ENCODE assay signal across 26 mouse cellular contexts in genomic region chr2:180087472-180087871, GRCm38 (mm10). TPM values are rescaled to one million over a fixed set of nuclear protein-coding genes. Genes with fewer than 3 reads are reported as not detected.
DNase-seq lines count a peak whose midpoint lies in the region; ATAC-seq and TF ChIP-seq lines count a peak whose summit lies in the region.
"Had no signal": no experiment of that assay in that cellular context is flagged by ENCODE, and none has a peak within 500 bp of the region (broad histone marks: within the 10 kb centered on the region; RNA-seq: fewer than 3 reads in every experiment).

No protein-coding gene starts in this region.

- no peaks in the 10 kb centered on the region for H3K9me3 ChIP-seq in lung, embryonic 14.5 days (ENCODE audit: low read depth, low read length)
- H3K9me3 ChIP-seq: embryonic facial prominence, embryonic 12.5 days; forebrain, embryonic 15.5 days; G1E; hindbrain, embryonic 13.5 days; limb, embryonic 12.5 days; neural tube, embryonic 13.5 days had no signal

- ATAC-seq in lung, embryonic 14.5 days (ENCODE audit: insufficient read depth), result no peak
- ATAC-seq in megakaryocyte progenitor cell, adult 5-6 weeks (replicated peaks; ENCODE audit: poor library complexity), result peak; percentile 66
- ATAC-seq: forebrain, embryonic 15.5 days had no signal

- no peak overlapping the region for H3K4me3 ChIP-seq in kidney, adult 2 months (ENCODE audit: insufficient read depth, low read depth, low read length)
- H3K4me3 ChIP-seq in lung, embryonic 14.5 days (ENCODE audit: low read depth, low read length), result no peak overlapping the region
- H3K4me3 ChIP-seq: embryonic facial prominence, embryonic 12.5 days; forebrain, embryonic 15.5 days; hindbrain, embryonic 13.5 days; limb, embryonic 12.5 days; megakaryocyte, embryonic 14.5 days; neural tube, embryonic 13.5 days had no signal

- no peak overlapping the region for H3K27ac ChIP-seq in kidney, adult 2 months (ENCODE audit: insufficient read depth, low read depth, low read length)
- H3K27ac ChIP-seq in lung, embryonic 14.5 days (ENCODE audit: low read depth), result no peak overlapping the region
- H3K27ac ChIP-seq: embryonic facial prominence, embryonic 12.5 days; forebrain, embryonic 15.5 days; hindbrain, embryonic 13.5 days; limb, embryonic 12.5 days; neural tube, embryonic 13.5 days had no signal

- H3K27me3 ChIP-seq in kidney, adult 2 months (replicated peaks; ENCODE audit: control insufficient read depth, insufficient read depth, low read length), result no peaks in the 10 kb centered on the region
- no peaks in the 10 kb centered on the region for H3K27me3 ChIP-seq in lung, embryonic 14.5 days (ENCODE audit: insufficient read depth, low read length)
- H3K27me3 ChIP-seq: embryonic facial prominence, embryonic 12.5 days; forebrain, embryonic 15.5 days; hindbrain, embryonic 13.5 days; limb, embryonic 12.5 days; neural tube, embryonic 13.5 days had no signal

- TF ChIP-seq CTCF in kidney, adult 2 months (conservative IDR thresholded peaks at IDR 0.05; ENCODE audit: insufficient read depth, insufficient read length, low read depth, low read length), result 0 out of 2 replicates have a peak, but pooled peaks have one; percentile 3
- 0 out of 2 replicates have a peak, but pooled peaks have one; percentile 23 for TF ChIP-seq CTCF in lung, embryonic 14.5 days (IDR thresholded peaks at IDR 0.05; ENCODE audit: low read depth)

- WGBS in kidney, adult 2 months, result 85% methylated on average over 4 of the region's 4 CpGs
- 85% methylated on average over 4 of the region's 4 CpGs for WGBS in lung, embryonic 14.5 days

- no peak for DNase-seq in kidney, adult 2 months
- no peak for DNase-seq in kidney, postnatal 14 days
- DNase-seq in lung, embryonic 14.5 days, result no peak
- DNase-seq in lung, postnatal 10 days, result no peak
- peak; percentile 54 for DNase-seq in R1 (ENCODE audit: low read depth, low spot score)
- DNase-seq in left cerebral cortex, adult 11 months (ENCODE audit: low spot score), result no peak
- DNase-seq: adrenal gland, postnatal 10 days; cerebellum, adult 18-20 months; cerebellum, postnatal 36 days; heart, adult 18-20 months; kidney, adult 8-10 months; layer of hippocampus, postnatal 36 days; lung, adult 2 months had no signal

- no peak for TF ChIP-seq POLR2A in kidney, adult 2 months (IDR thresholded peaks at IDR 0.05; ENCODE audit: low read depth, low read length)

- H3K9ac ChIP-seq in lung, embryonic 14.5 days, result no peak overlapping the region
- H3K9ac ChIP-seq: embryonic facial prominence, embryonic 12.5 days; forebrain, embryonic 15.5 days; hindbrain, embryonic 13.5 days; limb, embryonic 12.5 days; neural tube, embryonic 13.5 days had no signal

- no peaks in the 10 kb centered on the region for H3K4me1 ChIP-seq in kidney, adult 2 months (ENCODE audit: control insufficient read depth, insufficient read depth, low read length)
- no peaks in the 10 kb centered on the region for H3K4me1 ChIP-seq in lung, embryonic 14.5 days (ENCODE audit: insufficient read depth)

- no peak overlapping the region for H3K4me2 ChIP-seq in lung, embryonic 14.5 days
- H3K4me2 ChIP-seq: embryonic facial prominence, embryonic 12.5 days; forebrain, embryonic 15.5 days; hindbrain, embryonic 13.5 days; limb, embryonic 12.5 days; neural tube, embryonic 13.5 days had no signal

- no peaks in the 10 kb centered on the region for H3K36me3 ChIP-seq in kidney, adult 2 months (ENCODE audit: control insufficient read depth, insufficient read depth, low read length)
- H3K36me3 ChIP-seq in lung, embryonic 14.5 days (ENCODE audit: insufficient read depth), result peaks cover 20% of the 10 kb centered on the region; the same call in 1 of the 2 replicates

RNA-seq across cellular contexts. Expression of gene Hrh3, which starts 16.8 kb away (rescaled TPM):
- polyA plus RNA-seq in kidney, adult 2 months (2012; rRNA removed), result 0.08 and 0.17 TPM in 2 replicates
- polyA plus RNA-seq in lung, embryonic 14.5 days (2014; fragmentation: Nextera tagmentation; extraction: Ambion mirVana), result not detected in 2 replicates
- not detected in 2 replicates for total RNA-seq in megakaryocyte progenitor cell, adult 5-6 weeks (2015)
- not detected in 2 replicates for total RNA-seq in megakaryocyte progenitor cell, adult 5-6 weeks (2017)
- total RNA-seq: heart, adult 18-20 months; monocyte, adult 5-6 weeks had no signal
- polyA plus RNA-seq: C2C12; G1E; heart, postnatal 0 days; spleen, adult 2 months; stomach, embryonic 16.5 days had no signal

RNA-seq across cellular contexts. Expression of gene Mtg2, which starts 17.1 kb away (rescaled TPM):
- polyA plus RNA-seq in kidney, adult 2 months (2012; rRNA removed), result 24.3 and 26.2 TPM in 2 replicates
- polyA plus RNA-seq in lung, embryonic 14.5 days (2014; fragmentation: Nextera tagmentation; extraction: Ambion mirVana), result 23.4 and 25.3 TPM in 2 replicates
- total RNA-seq in megakaryocyte progenitor cell, adult 5-6 weeks (2015), result 6.4 and 9.3 TPM in 2 replicates
- total RNA-seq in megakaryocyte progenitor cell, adult 5-6 weeks (2017), result 12.2 and 14.0 TPM in 2 replicates

RNA-seq across cellular contexts. Expression of gene Osbpl2, which starts 31.6 kb away (rescaled TPM):
- polyA plus RNA-seq in kidney, adult 2 months (2012; rRNA removed), result 30.3 and 33.8 TPM in 2 replicates
- 30.9 and 31.1 TPM in 2 replicates for polyA plus RNA-seq in lung, embryonic 14.5 days (2014; fragmentation: Nextera tagmentation; extraction: Ambion mirVana)
- 20.0 and 22.2 TPM in 2 replicates for total RNA-seq in megakaryocyte progenitor cell, adult 5-6 weeks (2015)
- total RNA-seq in megakaryocyte progenitor cell, adult 5-6 weeks (2017), result 35.8 and 40.8 TPM in 2 replicates

RNA-seq across cellular contexts. Expression of gene Ss18l1, which starts 45.2 kb away (rescaled TPM):
- polyA plus RNA-seq in kidney, adult 2 months (2012; rRNA removed), result 6.7 and 7.5 TPM in 2 replicates
- polyA plus RNA-seq in lung, embryonic 14.5 days (2014; fragmentation: Nextera tagmentation; extraction: Ambion mirVana), result 4.7 and 5.6 TPM in 2 replicates
- total RNA-seq in megakaryocyte progenitor cell, adult 5-6 weeks (2015), result 1.1 and 2.1 TPM in 2 replicates
- 2.5 and 2.6 TPM in 2 replicates for total RNA-seq in megakaryocyte progenitor cell, adult 5-6 weeks (2017)

RNA-seq across cellular contexts. Expression of gene Psma7, which starts 45.2 kb away (rescaled TPM):
- polyA plus RNA-seq in kidney, adult 2 months (2012; rRNA removed), result 156 and 185 TPM in 2 replicates
- polyA plus RNA-seq in lung, embryonic 14.5 days (2014; fragmentation: Nextera tagmentation; extraction: Ambion mirVana), result 548 and 630 TPM in 2 replicates
- 355 and 392 TPM in 2 replicates for total RNA-seq in megakaryocyte progenitor cell, adult 5-6 weeks (2015)
- 426 and 445 TPM in 2 replicates for total RNA-seq in megakaryocyte progenitor cell, adult 5-6 weeks (2017)
